Mouse (Mus musculus): ENCODE measurements at regions not wholly inside any gene's neighbourhood (a gene's known extent, or its start where the extent isn't known, plus 50 kb on each side); places are given as distances from the start of the nearest gene placed in this dataset.

- no peak for DNase-seq (ENCODE audit: low spot score)
These were observed 321.7 kb upstream of the Ubash3b start for GRCm38 (mm10) chr9:41483218-41483617.

GRCm38 (mm10) chr9:41481611-41482266 is 320.2 kb upstream of the Ubash3b start:
- no peak for DNase-seq (ENCODE audit: low spot score)

- DNase-seq (ENCODE audit: low spot score) = peak; percentile 71
These were observed 318.6 kb upstream of the Ubash3b start for GRCm38 (mm10) chr9:41479854-41480749.

- no peak for DNase-seq (ENCODE audit: low spot score)
These were observed 317.6 kb upstream of the Ubash3b start for GRCm38 (mm10) chr9:41479085-41479484.

- DNase-seq (ENCODE audit: low spot score) = no peak
These were observed 316.8 kb upstream of the Ubash3b start for GRCm38 (mm10) chr9:41478106-41478848.

GRCm38 (mm10) chr9:41475326-41475725 is 313.8 kb upstream of the Ubash3b start:
- peak; percentile 84 for DNase-seq (ENCODE audit: low spot score)

GRCm38 (mm10) chr9:41474945-41475297 is 313.4 kb upstream of the Ubash3b start:
- no peak for DNase-seq (ENCODE audit: low spot score)

- DNase-seq (ENCODE audit: low spot score) = peak; percentile 92
These were observed 312.9 kb upstream of the Ubash3b start for GRCm38 (mm10) chr9:41474244-41474944.

GRCm38 (mm10) chr9:41473506-41473905 is 312.0 kb upstream of the Ubash3b start:
- DNase-seq (ENCODE audit: low spot score) = no peak

GRCm38 (mm10) chr9:41471345-41471744 is 309.8 kb upstream of the Ubash3b start:
- DNase-seq (ENCODE audit: low spot score) = no peak

GRCm38 (mm10) chr9:41470010-41470409 is 308.5 kb upstream of the Ubash3b start:
- peak; percentile 45 for DNase-seq (ENCODE audit: low spot score)

GRCm38 (mm10) chr9:41469414-41469813 is 307.9 kb upstream of the Ubash3b start:
- peak; percentile 83 for DNase-seq (ENCODE audit: low spot score)

- peak; percentile 60 for DNase-seq (ENCODE audit: low spot score)
These were observed 302.7 kb upstream of the Ubash3b start for GRCm38 (mm10) chr9:41464057-41464685.

- DNase-seq (ENCODE audit: low spot score) = peak; percentile 97
These were observed 300.2 kb upstream of the Ubash3b start for GRCm38 (mm10) chr9:41461742-41462141.

GRCm38 (mm10) chr9:41460709-41461108 is 299.2 kb upstream of the Ubash3b start:
- DNase-seq (ENCODE audit: low spot score) = no peak

- DNase-seq (ENCODE audit: low spot score) = no peak
These were observed 295.5 kb upstream of the Ubash3b start for GRCm38 (mm10) chr9:41457003-41457402.

- DNase-seq (ENCODE audit: low spot score) = no peak
These were observed 290.2 kb upstream of the Ubash3b start for GRCm38 (mm10) chr9:41451738-41452137.

- DNase-seq (ENCODE audit: low spot score) = no peak
These were observed 287.7 kb upstream of the Ubash3b start for GRCm38 (mm10) chr9:41449233-41449632.

GRCm38 (mm10) chr9:41447902-41448301 is 286.4 kb upstream of the Ubash3b start:
- no peak for DNase-seq (ENCODE audit: low spot score)

- no peak for DNase-seq (ENCODE audit: low spot score)
These were observed 285.8 kb upstream of the Ubash3b start for GRCm38 (mm10) chr9:41447211-41447875.

Data from adipocyte (in vitro differentiated cells).